Mouse (Mus musculus): Measurements from ENCODE around the gene Heatr9. TPM values are rescaled to one million over a fixed set of nuclear protein-coding genes. Genes with fewer than 3 reads are reported as not detected.

Gene Heatr9
- not detected in 2 replicates for polyA plus RNA-seq (2014; fragmentation: Nextera tagmentation; extraction: Ambion mirVana)

DNA sequence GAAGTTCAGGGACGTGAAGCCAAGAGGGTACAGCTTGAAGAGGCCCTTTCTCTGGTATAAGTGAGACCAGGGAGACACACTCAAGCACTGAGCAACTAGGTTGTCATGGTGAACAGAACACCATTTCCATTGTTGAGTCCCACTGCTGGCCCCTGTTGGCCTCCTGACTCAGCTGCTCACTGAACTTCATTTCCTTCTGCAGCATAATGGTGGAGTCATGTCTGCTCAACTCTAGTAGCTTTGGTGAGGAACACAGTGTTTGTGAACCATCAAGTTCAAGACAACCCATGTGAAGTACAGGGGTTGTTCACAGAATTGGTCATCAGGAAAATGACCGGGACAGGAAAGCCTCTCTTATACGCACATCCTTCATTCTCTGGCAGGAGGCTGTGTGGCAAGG is at the start of gene Heatr9:
TSS of gene Heatr9 (minus strand) at position 101 of the 400 bp plus-strand sequence.
- H3K27ac ChIP-seq: no peak within 1 kb of the TSS
- H3K36me3 ChIP-seq (replicated peaks; ENCODE audit: control insufficient read depth, insufficient read depth): peaks cover 8% of the 10 kb centered on the region; the same call in 1 of the 2 replicates
- no peak within 1 kb of the TSS for H3K9ac ChIP-seq
- DNase-seq (ENCODE audit: low spot score) (no peak), ATAC-seq (ENCODE audit: low FRiP score) (no peak)
- 94% methylated on average over 3 of the region's 3 CpGs for WGBS
- H3K27me3 ChIP-seq (ENCODE audit: control insufficient read depth, insufficient read depth, low read length): no peaks in the 10 kb centered on the region
- no peak within 1 kb of the TSS for H3K4me2 ChIP-seq (replicated peaks)
- no peaks in the 10 kb centered on the region for H3K4me1 ChIP-seq (replicated peaks; ENCODE audit: control insufficient read depth, insufficient read depth, low read length)
- H3K9me3 ChIP-seq (ENCODE audit: control insufficient read depth, low read length): no peaks in the 10 kb centered on the region
- no peak within 1 kb of the TSS for H3K4me3 ChIP-seq (replicated peaks; ENCODE audit: low read length)

DNA sequence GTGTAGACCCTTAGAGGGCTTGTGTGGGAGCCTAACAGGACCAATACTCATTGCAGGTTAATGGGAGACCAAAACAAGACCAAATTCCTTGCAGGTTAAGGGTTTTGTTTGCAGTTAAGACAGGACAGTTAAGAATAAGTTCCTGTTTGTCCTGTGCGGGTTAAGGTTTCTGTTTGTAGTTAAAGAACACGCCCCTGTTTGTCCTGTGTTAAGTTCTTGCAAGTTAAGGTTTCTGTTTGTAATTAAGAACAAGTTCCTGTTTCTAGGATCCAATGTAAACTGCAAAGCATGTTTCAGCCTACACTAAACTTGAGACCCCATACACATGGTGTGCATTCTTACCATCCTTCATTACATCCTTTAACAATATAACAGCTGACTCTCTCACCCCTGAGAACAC is 48.2 kb upstream of the Heatr9 start:
- 92% methylated on average over 2 of the region's 2 CpGs for WGBS
- H3K27me3 ChIP-seq (ENCODE audit: control insufficient read depth, insufficient read depth, low read length): no peaks in the 10 kb centered on the region

DNA sequence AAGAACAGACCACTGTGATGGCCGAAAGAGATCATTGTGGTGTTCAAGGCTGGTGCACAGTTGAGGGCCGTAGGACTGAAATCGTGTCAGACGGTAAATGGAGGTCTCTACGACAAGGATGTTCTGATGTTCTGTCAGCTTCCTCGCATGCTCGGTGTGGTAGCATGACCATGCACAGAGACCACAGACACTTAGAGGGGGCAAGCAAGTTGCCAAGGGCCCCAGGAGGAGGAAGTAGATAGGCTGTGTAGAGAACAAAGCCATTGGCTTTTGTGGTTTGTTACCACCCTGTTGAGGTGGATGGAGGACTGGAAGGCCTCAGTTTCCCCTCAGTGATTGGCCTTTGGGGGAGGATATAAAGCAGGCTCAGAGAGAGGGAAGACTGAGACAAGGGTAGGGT is 47.3 kb upstream of the Heatr9 start:
- Histone ChIP-seq H3K4me1 (replicated peaks; ENCODE audit: control insufficient read depth, insufficient read depth, low read length) (no peaks in the 10 kb centered on the region), H3K9ac (no peak overlapping the region), H3K4me2 (replicated peaks) (no peak overlapping the region), H3K27me3 (ENCODE audit: control insufficient read depth, insufficient read depth, low read length) (no peaks in the 10 kb centered on the region), H3K27ac (no peak overlapping the region), H3K4me3 (replicated peaks; ENCODE audit: low read length) (no peak overlapping the region), H3K36me3 (replicated peaks; ENCODE audit: control insufficient read depth, insufficient read depth) (no peaks in the 10 kb centered on the region), H3K9me3 (ENCODE audit: control insufficient read depth, low read length) (no peaks in the 10 kb centered on the region)
- 96% methylated on average over 7 of the region's 7 CpGs for WGBS
- DNase-seq (ENCODE audit: low spot score) (no peak), ATAC-seq (ENCODE audit: low FRiP score) (no peak)

More for the DNA sequence above, 48.2 kb upstream of the Heatr9 start:
- Histone ChIP-seq H3K9me3 (ENCODE audit: control insufficient read depth, low read length) (no peaks in the 10 kb centered on the region), H3K36me3 (replicated peaks; ENCODE audit: control insufficient read depth, insufficient read depth) (no peaks in the 10 kb centered on the region), H3K9ac (no peak overlapping the region), H3K4me2 (replicated peaks) (no peak overlapping the region), H3K27ac (no peak overlapping the region), H3K4me3 (replicated peaks; ENCODE audit: low read length) (no peak overlapping the region), H3K4me1 (replicated peaks; ENCODE audit: control insufficient read depth, insufficient read depth, low read length) (no peaks in the 10 kb centered on the region)
- no peak for DNase-seq (ENCODE audit: low spot score)
- ATAC-seq (ENCODE audit: low FRiP score): no peak

DNA sequence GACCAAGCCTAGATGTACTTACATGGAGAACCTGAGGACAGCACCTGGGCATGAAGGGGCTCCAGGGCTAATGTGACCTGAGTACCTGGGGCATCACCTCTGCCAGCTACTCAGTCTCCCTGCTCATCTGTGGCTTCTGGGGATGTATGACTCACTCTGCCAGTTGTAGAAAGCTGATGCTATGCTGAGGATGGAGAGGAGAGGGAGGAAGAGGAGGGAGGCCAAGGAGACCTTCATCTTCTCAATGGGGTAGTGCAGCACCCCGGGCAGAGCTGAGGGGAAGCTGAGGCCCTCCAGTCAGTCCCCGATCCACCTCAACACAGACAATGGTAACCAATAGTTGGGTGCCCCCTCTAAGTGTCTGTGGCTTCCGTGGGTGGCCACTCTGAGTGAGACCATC is 46.8 kb upstream of the Heatr9 start:
- no peaks in the 10 kb centered on the region for H3K9me3 ChIP-seq (ENCODE audit: control insufficient read depth, low read length)
- H3K27me3 ChIP-seq (ENCODE audit: control insufficient read depth, insufficient read depth, low read length): no peaks in the 10 kb centered on the region
- whole genome bisulfite sequencing: 83% methylated on average over 3 of the region's 3 CpGs
- DNase-seq (ENCODE audit: low spot score) (no peak), ATAC-seq (ENCODE audit: low FRiP score) (no peak)
- no peaks in the 10 kb centered on the region for H3K36me3 ChIP-seq (replicated peaks; ENCODE audit: control insufficient read depth, insufficient read depth)
- no peak overlapping the region for H3K27ac ChIP-seq
- no peak overlapping the region for H3K4me2 ChIP-seq (replicated peaks)
- H3K4me3 ChIP-seq (replicated peaks; ENCODE audit: low read length): no peak overlapping the region
- no peaks in the 10 kb centered on the region for H3K4me1 ChIP-seq (replicated peaks; ENCODE audit: control insufficient read depth, insufficient read depth, low read length)
- H3K9ac ChIP-seq: no peak overlapping the region

DNA sequence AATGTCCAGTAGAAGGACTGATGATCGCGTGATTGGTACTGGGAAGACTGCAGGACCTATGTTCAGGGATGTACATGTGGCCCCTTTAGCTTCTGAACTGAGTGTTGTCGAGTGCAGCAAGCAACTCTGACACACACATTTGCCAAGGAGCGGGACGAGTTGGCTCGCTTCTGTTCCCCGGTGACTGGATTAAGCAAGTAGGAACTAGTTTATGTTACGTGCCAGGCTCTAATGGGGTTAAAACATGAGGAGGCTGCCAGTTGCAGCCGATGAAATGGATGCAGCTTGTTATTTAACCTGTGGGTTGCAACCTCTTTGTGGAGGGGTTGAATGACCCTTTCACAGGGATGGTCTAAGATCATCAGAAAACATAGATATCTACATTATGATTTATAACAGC is 46.1 kb upstream of the Heatr9 start:
- Histone ChIP-seq H3K4me3 (replicated peaks; ENCODE audit: low read length) (no peak overlapping the region), H3K4me1 (replicated peaks; ENCODE audit: control insufficient read depth, insufficient read depth, low read length) (no peaks in the 10 kb centered on the region), H3K27me3 (ENCODE audit: control insufficient read depth, insufficient read depth, low read length) (no peaks in the 10 kb centered on the region), H3K36me3 (replicated peaks; ENCODE audit: control insufficient read depth, insufficient read depth) (no peaks in the 10 kb centered on the region), H3K9me3 (ENCODE audit: control insufficient read depth, low read length) (no peaks in the 10 kb centered on the region), H3K4me2 (replicated peaks) (no peak overlapping the region), H3K9ac (no peak overlapping the region), H3K27ac (no peak overlapping the region)
- no peak for ATAC-seq (ENCODE audit: low FRiP score)
- WGBS: 94% methylated on average over 9 of the region's 9 CpGs
- DNase-seq (ENCODE audit: low spot score): no peak

DNA sequence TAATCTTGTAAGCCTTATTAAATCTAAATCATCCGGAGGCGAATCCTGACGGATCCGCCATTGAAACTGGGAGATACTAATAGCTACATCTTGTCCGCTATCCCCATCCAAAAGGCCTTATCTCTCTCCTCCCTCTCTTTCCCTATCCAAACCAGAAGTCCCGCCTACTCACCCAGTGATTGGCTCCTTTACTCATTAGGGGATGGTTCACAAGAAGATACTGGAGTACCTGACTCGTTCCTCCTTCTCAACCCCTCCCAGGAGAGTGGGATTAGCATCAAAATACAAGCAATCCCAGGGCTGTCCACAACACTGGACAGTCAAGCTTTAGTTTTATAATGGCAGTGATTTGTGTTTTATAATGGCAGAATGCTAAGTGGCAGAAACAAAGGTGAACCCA is 45.3 kb upstream of the Heatr9 start:
- Histone ChIP-seq H3K4me3 (replicated peaks; ENCODE audit: low read length) (no peak overlapping the region), H3K4me1 (replicated peaks; ENCODE audit: control insufficient read depth, insufficient read depth, low read length) (no peaks in the 10 kb centered on the region), H3K4me2 (replicated peaks) (no peak overlapping the region), H3K36me3 (replicated peaks; ENCODE audit: control insufficient read depth, insufficient read depth) (no peaks in the 10 kb centered on the region), H3K27me3 (ENCODE audit: control insufficient read depth, insufficient read depth, low read length) (no peaks in the 10 kb centered on the region), H3K27ac (no peak overlapping the region), H3K9ac (no peak overlapping the region), H3K9me3 (ENCODE audit: control insufficient read depth, low read length) (no peaks in the 10 kb centered on the region)
- 76% methylated on average over 7 of the region's 7 CpGs for WGBS
- no peak for DNase-seq (ENCODE audit: low spot score)
- ATAC-seq (ENCODE audit: low FRiP score): no peak

DNA sequence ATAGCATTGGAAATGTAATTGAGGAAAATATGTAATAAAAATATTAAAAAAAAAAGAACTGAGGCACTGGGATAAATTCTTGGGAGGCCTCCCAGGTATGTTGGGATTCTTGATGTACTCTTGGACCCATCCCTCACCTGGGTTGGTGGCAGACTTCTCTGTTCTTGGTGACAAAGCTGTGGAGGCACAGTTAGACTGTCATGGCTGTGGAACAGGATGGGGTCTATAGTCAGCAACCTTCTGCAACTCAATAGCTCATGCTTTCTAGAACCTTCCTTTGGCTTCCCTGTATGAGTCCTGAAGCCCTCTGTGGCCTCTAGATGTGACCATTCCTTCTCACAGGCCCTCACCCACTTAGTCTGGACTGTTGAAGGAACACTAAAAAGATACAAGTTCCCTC is 44.6 kb upstream of the Heatr9 start:
- H3K4me2 ChIP-seq (replicated peaks): no peak overlapping the region
- H3K36me3 ChIP-seq (replicated peaks; ENCODE audit: control insufficient read depth, insufficient read depth): no peaks in the 10 kb centered on the region
- no peaks in the 10 kb centered on the region for H3K27me3 ChIP-seq (ENCODE audit: control insufficient read depth, insufficient read depth, low read length)
- H3K4me3 ChIP-seq (replicated peaks; ENCODE audit: low read length): no peak overlapping the region
- no peaks in the 10 kb centered on the region for H3K9me3 ChIP-seq (ENCODE audit: control insufficient read depth, low read length)
- H3K27ac ChIP-seq: no peak overlapping the region
- no peak overlapping the region for H3K9ac ChIP-seq
- ATAC-seq (ENCODE audit: low FRiP score) (no peak), DNase-seq (ENCODE audit: low spot score) (no peak)
- H3K4me1 ChIP-seq (replicated peaks; ENCODE audit: control insufficient read depth, insufficient read depth, low read length): no peaks in the 10 kb centered on the region

DNA sequence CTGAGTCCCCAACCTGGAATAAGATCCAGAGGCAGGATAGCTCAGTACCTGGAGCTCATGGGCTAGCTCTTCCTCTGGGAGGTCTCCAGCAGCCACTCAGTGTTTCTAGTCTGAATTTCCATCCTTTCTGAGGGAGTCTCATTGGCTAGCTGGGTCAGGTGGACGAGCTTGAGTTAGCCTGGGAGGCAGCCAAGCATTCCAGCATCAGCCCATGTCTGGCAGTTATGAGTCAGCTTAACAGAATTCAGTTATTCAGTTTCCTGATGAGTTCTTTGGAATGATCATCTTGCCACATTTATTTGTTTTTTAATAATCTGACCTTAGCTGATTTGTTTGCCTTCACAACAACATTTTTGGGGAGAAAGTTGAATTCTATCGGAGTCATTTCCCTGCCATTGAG is 41.8 kb upstream of the Heatr9 start:
- Histone ChIP-seq H3K9ac (no peak overlapping the region), H3K36me3 (replicated peaks; ENCODE audit: control insufficient read depth, insufficient read depth) (no peaks in the 10 kb centered on the region), H3K4me2 (replicated peaks) (no peak overlapping the region), H3K4me3 (replicated peaks; ENCODE audit: low read length) (no peak overlapping the region), H3K27me3 (ENCODE audit: control insufficient read depth, insufficient read depth, low read length) (no peaks in the 10 kb centered on the region), H3K27ac (no peak overlapping the region), H3K4me1 (replicated peaks; ENCODE audit: control insufficient read depth, insufficient read depth, low read length) (no peaks in the 10 kb centered on the region), H3K9me3 (ENCODE audit: control insufficient read depth, low read length) (no peaks in the 10 kb centered on the region)
- WGBS: 82% methylated on average over 2 of the region's 2 CpGs
- no peak for ATAC-seq (ENCODE audit: low FRiP score)
- no peak for DNase-seq (ENCODE audit: low spot score)

DNA sequence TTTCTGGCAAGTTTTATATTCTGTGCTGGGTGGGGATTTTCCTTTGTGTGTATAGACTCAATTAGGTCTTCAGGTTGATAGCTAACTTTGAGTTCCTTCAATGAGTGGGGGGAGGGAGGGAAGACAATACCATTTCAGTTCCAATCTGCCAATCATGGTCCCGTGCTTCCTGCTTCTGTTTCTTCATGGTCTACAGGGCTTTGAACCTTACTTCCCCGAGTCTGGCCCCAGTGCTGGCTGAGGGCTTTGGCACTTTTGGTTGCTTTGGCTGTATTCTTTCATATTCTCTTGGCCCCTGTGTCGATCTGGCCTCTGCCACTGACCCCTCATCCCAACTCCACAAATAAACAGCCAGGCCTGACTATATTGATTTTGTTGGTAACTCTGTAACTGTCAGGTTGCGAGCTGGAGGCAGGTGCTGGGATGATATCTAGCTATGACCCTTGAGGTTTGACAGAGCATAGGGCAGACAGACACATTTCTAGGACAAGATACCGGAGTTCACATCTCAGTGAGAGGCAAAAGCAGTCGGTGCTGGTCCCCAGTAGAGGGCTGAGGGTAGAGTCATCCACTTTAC is 40.4 kb upstream of the Heatr9 start:
- no peak overlapping the region for H3K27ac ChIP-seq
- no peak overlapping the region for H3K4me2 ChIP-seq (replicated peaks)
- no peaks in the 10 kb centered on the region for H3K4me1 ChIP-seq (replicated peaks; ENCODE audit: control insufficient read depth, insufficient read depth, low read length)
- no peaks in the 10 kb centered on the region for H3K27me3 ChIP-seq (ENCODE audit: control insufficient read depth, insufficient read depth, low read length)
- no peak overlapping the region for H3K4me3 ChIP-seq (replicated peaks; ENCODE audit: low read length)
- WGBS: 69% methylated on average over 6 of the region's 6 CpGs
- no peak overlapping the region for H3K9ac ChIP-seq
- no peaks in the 10 kb centered on the region for H3K9me3 ChIP-seq (ENCODE audit: control insufficient read depth, low read length)
- no peaks in the 10 kb centered on the region for H3K36me3 ChIP-seq (replicated peaks; ENCODE audit: control insufficient read depth, insufficient read depth)
- DNase-seq (ENCODE audit: low spot score) (no peak), ATAC-seq (ENCODE audit: low FRiP score) (no peak)

DNA sequence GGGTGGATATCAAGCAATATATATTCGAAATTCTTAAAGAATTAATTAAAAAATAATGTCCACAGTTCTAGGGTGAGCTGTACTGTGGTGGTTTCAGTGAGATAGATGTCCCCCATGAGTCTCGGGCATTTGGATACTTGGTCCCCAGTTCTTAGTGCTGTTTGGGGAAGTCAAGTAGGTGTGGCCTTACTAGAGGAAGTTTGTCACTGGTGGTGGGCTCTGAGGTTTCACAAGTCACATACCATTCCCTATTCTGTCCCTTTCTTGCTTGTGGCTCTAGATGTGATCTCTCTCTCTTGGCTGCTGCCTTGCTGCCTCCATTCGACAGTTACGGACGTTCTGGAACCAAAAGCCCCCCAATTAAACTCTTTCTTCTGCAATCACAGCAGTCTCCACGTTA is 38.4 kb upstream of the Heatr9 start:
- no peak overlapping the region for H3K4me3 ChIP-seq (replicated peaks; ENCODE audit: low read length)
- no peaks in the 10 kb centered on the region for H3K4me1 ChIP-seq (replicated peaks; ENCODE audit: control insufficient read depth, insufficient read depth, low read length)
- H3K4me2 ChIP-seq (replicated peaks): no peak overlapping the region
- H3K36me3 ChIP-seq (replicated peaks; ENCODE audit: control insufficient read depth, insufficient read depth): no peaks in the 10 kb centered on the region
- H3K27me3 ChIP-seq (ENCODE audit: control insufficient read depth, insufficient read depth, low read length): no peaks in the 10 kb centered on the region
- no peak overlapping the region for H3K27ac ChIP-seq
- H3K9me3 ChIP-seq (ENCODE audit: control insufficient read depth, low read length): no peaks in the 10 kb centered on the region
- WGBS: 79% methylated on average over 6 of the region's 6 CpGs
- no peak for DNase-seq (ENCODE audit: low spot score)
- H3K9ac ChIP-seq: no peak overlapping the region
- ATAC-seq (ENCODE audit: low FRiP score): no peak

Measured in hindbrain, embryonic 14.5 days (tissue).